Mouse (Mus musculus) limb, embryonic 14.5 days (tissue): ENCODE results near the gene Sipa1. TPM values are rescaled to one million over a fixed set of nuclear protein-coding genes. Genes with fewer than 3 reads are reported as not detected.

Source experiments
- ATAC-seq: fragments of 200-750 bp; cut with Nextera tagmentation; 2 replicates; pipeline ENCODE4 v1.8.0; 2017; ENCODE audit warnings: low read depth, moderate number of reproducible peaks, moderate TSS enrichment; ENCODE audit not compliant: low FRiP score
- DNase-seq: peaks from one replicate; pipeline ENCODE4 v3.0.0-alpha.2; 2015; ENCODE audit warnings: low spot score
- H3K27ac ChIP-seq: fragments of 300-500 bp; sonication (generic); replicated peaks from 2 replicates; pipeline ENCODE4 v1.5.1; 2014; ENCODE audit warnings: low read depth, mild to moderate bottlenecking, low read length, moderate library complexity, mixed read lengths
- H3K27me3 ChIP-seq: fragments of 300-500 bp; sonication (generic); 2 replicates; pipeline ENCODE4 v1.6.1; 2014; ENCODE audit warnings: low read length, mixed read lengths; ENCODE audit not compliant: control insufficient read depth, insufficient read depth
- H3K36me3 ChIP-seq: fragments of 300-500 bp; sonication (generic); 2 replicates; pipeline ENCODE4 v1.6.1; 2014; ENCODE audit warnings: mild to moderate bottlenecking, low read length, moderate library complexity, mixed read lengths; ENCODE audit not compliant: control insufficient read depth, insufficient read depth
- H3K4me1 ChIP-seq: fragments of 300-500 bp; sonication (generic); 2 replicates; pipeline ENCODE4 v1.6.1; 2014; ENCODE audit warnings: antibody characterized with exemption, low read length, mixed read lengths; ENCODE audit not compliant: control insufficient read depth, insufficient read depth
- H3K4me2 ChIP-seq: fragments of 300-500 bp; sonication (generic); replicated peaks from 2 replicates; pipeline ENCODE4 v1.6.1; 2014; ENCODE audit warnings: low read depth, mild to moderate bottlenecking, low read length, moderate library complexity; ENCODE audit not compliant: severe bottlenecking
- H3K4me3 ChIP-seq: fragments of 300-500 bp; sonication (generic); replicated peaks from 2 replicates; pipeline ENCODE4 v1.5.1; 2014; ENCODE audit warnings: low read length
- H3K9ac ChIP-seq: fragments of 300-500 bp; sonication (generic); 2 replicates; pipeline ENCODE4 v1.6.1; 2014; ENCODE audit warnings: mild to moderate bottlenecking, low read depth, low read length, moderate library complexity; ENCODE audit not compliant: severe bottlenecking
- H3K9me3 ChIP-seq: fragments of 300-500 bp; sonication (generic); 2 replicates; pipeline ENCODE4 v1.6.1; 2016; ENCODE audit warnings: low read length; ENCODE audit not compliant: control insufficient read depth
- POLR2A ChIP-seq: fragments of 200-500 bp; IDR thresholded peaks from 2 replicates; pipeline ENCODE4 v1.8.0; 2012; ENCODE audit warnings: inconsistent platforms, mild to moderate bottlenecking, moderate library complexity, borderline replicate concordance; ENCODE audit not compliant: insufficient read depth, insufficient read length; ENCODE audit errors: extremely low read depth
- WGBS: fragments of 180-500 bp; shearing (Covaris S2); extraction: QIAGEN DNeasy Blood & Tissue Kit; methylation state at CpG from one replicate; pipeline ENCODE4 v1.1.7; 2014; 5-methylcytosine and 5-hydroxymethylcytosine counted together
- polyA plus RNA-seq, 2 experiments: library from polyadenylated mRNA; depleted of rRNA in 1 of 2; stranded (reverse) in 1 of 2; unstranded in 1 of 2; fragments of >200 nt; fragmentation: Nextera tagmentation in 1 of 2; extraction: Ambion mirVana in 1 of 2; gene quantifications; 2 replicates each; pipeline versions ENCODE4 v1.2.1 to v1.2.3; 2012 to 2014

Sipa1 gene
- polyA plus RNA-seq, 2 experiments = 27.9 to 62.5 TPM

GRCm38 (mm10) chr19:5648401-5649297 lies 14.9 kb downstream of the Sipa1 start:
- peak; percentile 86 for ATAC-seq
- TF ChIP-seq POLR2A = 0 out of 2 replicates have a peak, but pooled peaks have one; percentile 33
- WGBS = 7% methylated on average over 26 of the region's 26 CpGs

GRCm38 (mm10) chr19:5647791-5648190 lies 15.7 kb downstream of the Sipa1 start:
- Histone ChIP-seq H3K4me3 (no peak overlapping the region), H3K9me3 (no peaks in the 10 kb centered on the region), H3K9ac (no peak overlapping the region), H3K4me2 (no peak overlapping the region), H3K27me3 (no peaks in the 10 kb centered on the region), H3K36me3 (peaks cover 74% of the 10 kb centered on the region), H3K4me1 (peaks cover 8% of the 10 kb centered on the region), H3K27ac (no peak overlapping the region)
- TF ChIP-seq POLR2A = no peak
- WGBS = 93% methylated on average over 6 of the region's 6 CpGs
- DNase-seq = no peak
- no peak for ATAC-seq

More at GRCm38 (mm10) chr19:5648401-5649297, 14.9 kb downstream of the Sipa1 start:
- Histone ChIP-seq H3K4me2 (peak overlapping the region; percentile 44), H3K4me1 (peaks cover 9% of the 10 kb centered on the region), H3K9me3 (no peaks in the 10 kb centered on the region), H3K4me3 (peak overlapping the region; percentile 21), H3K36me3 (peaks cover 67% of the 10 kb centered on the region), H3K27ac (peak overlapping the region; percentile 72), H3K9ac (0 out of 2 replicates have a peak overlapping the region, but pooled peaks have one; percentile 3), H3K27me3 (no peaks in the 10 kb centered on the region)
- peak; percentile 77 for DNase-seq

- Histone ChIP-seq H3K27ac (no peak overlapping the region), H3K9ac (no peak overlapping the region), H3K4me2 (no peak overlapping the region), H3K27me3 (no peaks in the 10 kb centered on the region), H3K9me3 (no peaks in the 10 kb centered on the region), H3K4me3 (no peak overlapping the region), H3K36me3 (peaks cover 76% of the 10 kb centered on the region), H3K4me1 (peaks cover 8% of the 10 kb centered on the region)
- 95% methylated on average over 8 of the region's 8 CpGs for WGBS
- TF ChIP-seq POLR2A = no peak
- no peak for ATAC-seq
- DNase-seq = no peak
These were observed 16.7 kb downstream of the Sipa1 start for GRCm38 (mm10) chr19:5646731-5647330.

GRCm38 (mm10) chr19:5645280-5645679 lies 18.2 kb downstream of the Sipa1 start:
- TF ChIP-seq POLR2A = no peak
- Histone ChIP-seq H3K9ac (no peak overlapping the region), H3K9me3 (no peaks in the 10 kb centered on the region), H3K4me1 (peaks cover 8% of the 10 kb centered on the region), H3K4me2 (no peak overlapping the region), H3K27ac (no peak overlapping the region), H3K27me3 (no peaks in the 10 kb centered on the region), H3K36me3 (peaks cover 76% of the 10 kb centered on the region), H3K4me3 (no peak overlapping the region)
- ATAC-seq (no peak), DNase-seq (no peak)
- WGBS = 96% methylated on average over 9 of the region's 9 CpGs

GRCm38 (mm10) chr19:5641641-5642040 lies 21.9 kb downstream of the Sipa1 start:
- ATAC-seq (no peak), DNase-seq (no peak)
- Histone ChIP-seq H3K27me3 (no peaks in the 10 kb centered on the region), H3K27ac (no peak overlapping the region), H3K9me3 (no peaks in the 10 kb centered on the region), H3K4me3 (no peak overlapping the region), H3K36me3 (peaks cover 80% of the 10 kb centered on the region), H3K4me1 (peaks cover 16% of the 10 kb centered on the region), H3K4me2 (no peak overlapping the region), H3K9ac (no peak overlapping the region)
- no peak for TF ChIP-seq POLR2A
- WGBS = 91% methylated on average over 8 of the region's 8 CpGs
